Mouse (Mus musculus) bone marrow, adult 2 months (tissue): Measurements from ENCODE around the gene Pwp2.

ENCODE experiments used
- CTCF ChIP-seq: fragments of 200-500 bp; IDR thresholded peaks from 2 replicates; pipeline ENCODE4 v1.5.1; 2011; ENCODE audit warnings: low read length, control low read depth; ENCODE audit not compliant: control insufficient read depth, insufficient read depth
- POLR2A ChIP-seq: fragments of 200-500 bp; IDR thresholded peaks from 2 replicates; pipeline ENCODE4 v1.6.1; 2011; ENCODE audit warnings: low read depth, mild to moderate bottlenecking, control low read depth, low read length, borderline replicate concordance; ENCODE audit not compliant: control insufficient read depth

DNA sequence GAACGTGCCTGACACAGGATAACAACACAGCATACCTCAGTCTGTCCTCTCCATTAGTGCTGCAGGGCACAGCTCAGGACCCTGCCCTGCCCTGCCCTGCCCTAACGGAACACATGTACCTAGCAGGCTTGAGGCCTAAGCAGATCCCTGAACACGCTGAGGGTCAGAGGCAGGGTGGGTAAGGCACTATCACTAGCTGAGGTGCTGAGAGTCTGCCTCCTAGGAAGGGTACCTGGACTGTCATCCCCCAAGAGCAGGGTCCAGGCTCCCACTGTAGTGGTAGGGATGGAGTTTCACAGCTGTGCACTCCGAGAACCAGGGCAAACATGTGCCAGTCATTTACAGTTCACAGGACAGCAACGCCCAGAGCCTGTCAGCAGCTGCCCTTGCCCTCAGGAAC lies 10.5 kb downstream of the Pwp2 start:
- no peak for TF ChIP-seq CTCF
- no peak for TF ChIP-seq POLR2A
